Mouse (Mus musculus): ENCODE measurements at regions not wholly inside any gene's neighbourhood (a gene's known extent, or its start where the extent isn't known, plus 50 kb on each side); places are given as distances from the start of the nearest gene placed in this dataset.
"Not testable (repeated sequence)": the region's sequence is repeated elsewhere in the genome, so short reads cannot be mapped to it uniquely, and the experiment has no call there.

GRCm38 (mm10) chr8:97232619-97233376 lies 1344.5 kb upstream of the Got2 start:
- no peaks in the 10 kb centered on the region for H3K4me1 ChIP-seq (replicated peaks)
- no peaks in the 10 kb centered on the region for H3K9me3 ChIP-seq
- no peaks in the 10 kb centered on the region for H3K36me3 ChIP-seq
- no peaks in the 10 kb centered on the region for H3K27me3 ChIP-seq (replicated peaks)
- no peak overlapping the region for H3K27ac ChIP-seq
- 74% methylated on average over 2 of the region's 2 CpGs for WGBS
- no peak overlapping the region for H3K4me3 ChIP-seq (replicated peaks)
- H3K9ac ChIP-seq, result no peak overlapping the region
- H3K4me2 ChIP-seq (replicated peaks), result no peak overlapping the region
- no peak for ATAC-seq

- Histone ChIP-seq H3K9ac (no peak overlapping the region), H3K27me3 (replicated peaks) (no peaks in the 10 kb centered on the region), H3K4me2 (replicated peaks) (no peak overlapping the region), H3K36me3 (no peaks in the 10 kb centered on the region), H3K9me3 (no peaks in the 10 kb centered on the region), H3K27ac (no peak overlapping the region), H3K4me1 (replicated peaks) (no peaks in the 10 kb centered on the region), H3K4me3 (replicated peaks) (no peak overlapping the region)
- WGBS, result 88% methylated on average over 5 of the region's 5 CpGs
- ATAC-seq, result no peak
Observed at GRCm38 (mm10) chr8:97231652-97232051, 1343.3 kb upstream of the Got2 start.

- Histone ChIP-seq H3K9me3 (no peaks in the 10 kb centered on the region), H3K4me2 (replicated peaks) (no peak overlapping the region), H3K27me3 (replicated peaks) (no peaks in the 10 kb centered on the region), H3K4me3 (replicated peaks) (no peak overlapping the region), H3K4me1 (replicated peaks) (no peaks in the 10 kb centered on the region), H3K9ac (no peak overlapping the region), H3K27ac (no peak overlapping the region), H3K36me3 (no peaks in the 10 kb centered on the region)
- WGBS, result 87% methylated on average over 1 of the region's 1 CpGs
- ATAC-seq, result no peak
Observed at GRCm38 (mm10) chr8:97191806-97192205, 1303.5 kb upstream of the Got2 start.

- H3K4me3 ChIP-seq (replicated peaks); H3K27me3 ChIP-seq (replicated peaks); ATAC-seq; H3K27ac ChIP-seq; H3K9ac ChIP-seq; H3K9me3 ChIP-seq; H3K4me1 ChIP-seq (replicated peaks); H3K4me2 ChIP-seq (replicated peaks); H3K36me3 ChIP-seq: not testable (repeated sequence)
- WGBS, result 95% methylated on average over 13 of the region's 13 CpGs
Observed at GRCm38 (mm10) chr8:97183831-97184230, 1295.5 kb upstream of the Got2 start.

GRCm38 (mm10) chr8:97182456-97182855 lies 1294.1 kb upstream of the Got2 start:
- not testable (repeated sequence) for H3K9me3 ChIP-seq; H3K9ac ChIP-seq; H3K27ac ChIP-seq; H3K4me2 ChIP-seq (replicated peaks); H3K4me1 ChIP-seq (replicated peaks); ATAC-seq; H3K27me3 ChIP-seq (replicated peaks); H3K36me3 ChIP-seq; H3K4me3 ChIP-seq (replicated peaks)
